Mouse (Mus musculus) lung, postnatal 0 days (tissue): ENCODE results near the gene Ifit3. TPM values are rescaled to one million over a fixed set of nuclear protein-coding genes. Genes with fewer than 3 reads are reported as not detected.
"Not testable (repeated sequence)": the region's sequence is repeated elsewhere in the genome, so short reads cannot be mapped to it uniquely, and the experiment has no call there.

Experiments
- ATAC-seq: fragments of 200-750 bp; cut with Nextera tagmentation; 2 replicates; pipeline ENCODE4 v1.8.0; 2017; ENCODE audit warnings: moderate library complexity
- DNase-seq: peaks from one replicate; pipeline ENCODE4 v3.0.0-alpha.2; 2016; ENCODE audit warnings: low spot score
- H3K27ac ChIP-seq: fragments of 300-500 bp; sonication (generic); 2 replicates; pipeline ENCODE4 v1.5.1; 2014; ENCODE audit warnings: antibody characterized with exemption, mild to moderate bottlenecking, low read length, mixed read lengths
- H3K27me3 ChIP-seq: fragments of 300-500 bp; sonication (generic); replicated peaks from 2 replicates; pipeline ENCODE4 v1.6.1; 2014; ENCODE audit warnings: low read length, mixed read lengths; ENCODE audit not compliant: insufficient read depth
- H3K36me3 ChIP-seq: fragments of 300-500 bp; sonication (generic); 2 replicates; pipeline ENCODE4 v1.6.1; 2014; ENCODE audit warnings: low read length, mixed read lengths; ENCODE audit not compliant: insufficient read depth
- H3K4me1 ChIP-seq: fragments of 300-500 bp; sonication (generic); 2 replicates; pipeline ENCODE4 v1.6.1; 2014; ENCODE audit warnings: antibody characterized with exemption, low read depth, low read length, mixed read lengths; ENCODE audit not compliant: insufficient read depth
- H3K4me2 ChIP-seq: fragments of 300-500 bp; sonication (generic); replicated peaks from 2 replicates; pipeline ENCODE4 v1.6.1; 2014; ENCODE audit warnings: low read depth, mild to moderate bottlenecking, low read length, moderate library complexity, mixed read lengths
- H3K4me3 ChIP-seq: fragments of 300-500 bp; sonication (generic); 2 replicates; pipeline ENCODE4 v1.5.1; 2014; ENCODE audit warnings: low read depth, low read length
- H3K9ac ChIP-seq: fragments of 300-500 bp; sonication (generic); replicated peaks from 2 replicates; pipeline ENCODE4 v1.6.1; 2014; ENCODE audit warnings: low read depth, mild to moderate bottlenecking
- H3K9me3 ChIP-seq: fragments of 300-500 bp; sonication (generic); 2 replicates; pipeline ENCODE4 v1.6.1; 2016; ENCODE audit warnings: low read length, mixed read lengths
- CTCF ChIP-seq: IDR thresholded peaks from 2 replicates; pipeline ENCODE4 v1.5.1; 2016; ENCODE audit warnings: antibody characterized with exemption, mild to moderate bottlenecking
- EP300 ChIP-seq: IDR thresholded peaks from 2 replicates; pipeline ENCODE4 v1.6.1; 2016; ENCODE audit warnings: antibody characterized with exemption, mild to moderate bottlenecking, control low read depth
- WGBS: fragments of 180-500 bp; shearing (Covaris S2); extraction: QIAGEN DNeasy Blood & Tissue Kit; methylation state at CpG from one replicate; pipeline ENCODE4 v1.1.7; 2014; 5-methylcytosine and 5-hydroxymethylcytosine counted together
- polyA plus RNA-seq: library from polyadenylated mRNA; unstranded; fragments of >200 nt; fragmentation: Nextera tagmentation; extraction: Ambion mirVana; gene quantifications from 2 replicates; pipeline ENCODE4 v1.2.1, GENCODE M21; 2015

Gene Ifit3
- 7.1 and 9.6 TPM in 2 replicates for polyA plus RNA-seq

DNA sequence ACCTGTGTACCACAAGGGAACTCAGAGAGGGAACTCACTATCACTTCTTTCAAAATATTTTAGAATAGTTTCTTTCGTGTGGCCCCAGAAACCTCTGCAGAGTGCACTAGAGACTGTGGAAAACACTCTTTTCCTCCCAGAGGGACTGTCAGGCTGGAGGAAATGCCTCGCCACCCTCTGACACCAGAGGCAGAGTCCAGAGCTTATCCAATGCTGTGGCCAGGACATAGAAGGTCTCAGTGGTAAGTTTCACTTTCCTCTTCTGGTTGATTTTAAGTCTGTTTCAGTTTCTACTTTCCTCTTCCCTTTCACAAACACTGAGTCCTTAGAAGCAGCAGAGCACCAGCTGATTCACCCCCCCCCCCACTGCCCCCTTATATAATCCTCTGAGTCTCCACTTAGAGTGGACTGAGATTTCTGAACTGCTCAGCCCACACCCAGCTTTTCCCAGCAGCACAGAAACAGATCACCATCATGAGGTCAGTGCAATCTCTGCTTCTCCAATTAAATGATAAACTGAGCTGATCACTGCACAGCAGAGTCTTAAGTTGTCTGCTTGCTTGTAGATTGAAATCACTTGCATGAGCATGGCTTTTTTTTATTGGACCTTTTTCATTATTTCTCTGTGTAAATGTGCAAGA is at the start of gene Ifit3:
TSS of gene Ifit3 (plus strand) at position 406 of the 641 bp plus-strand sequence.
- peak; percentile 85 for ATAC-seq
- H3K9ac ChIP-seq, H3K9me3 ChIP-seq, H3K4me1 ChIP-seq, H3K27me3 ChIP-seq, H3K27ac ChIP-seq, DNase-seq, H3K36me3 ChIP-seq, H3K4me2 ChIP-seq, H3K4me3 ChIP-seq: not testable (repeated sequence)
- 23% methylated on average over 2 of the region's 2 CpGs for WGBS

DNA sequence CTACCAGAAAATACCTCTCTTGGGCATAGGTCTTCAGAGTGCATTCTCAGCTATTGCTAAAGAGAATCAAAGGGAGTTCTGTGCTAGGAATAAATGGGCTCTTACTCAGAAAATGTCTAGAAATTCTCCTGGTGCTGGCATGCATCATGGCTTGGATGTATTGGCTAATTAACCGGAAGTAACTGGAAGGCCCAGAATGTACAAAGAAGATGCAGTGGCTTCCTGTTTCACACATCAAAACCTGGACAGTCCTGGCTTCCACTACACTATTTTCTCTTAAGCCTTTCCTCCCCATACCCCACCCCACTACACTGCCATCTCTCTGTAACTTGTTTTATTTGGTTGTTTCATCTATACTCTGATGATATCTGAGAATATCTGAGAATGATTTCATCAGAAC is 43.9 kb upstream of the Ifit3 start:
- TF ChIP-seq CTCF, result no peak
- no peak for TF ChIP-seq EP300
- Histone ChIP-seq H3K4me1 (no peaks in the 10 kb centered on the region), H3K9ac (no peak overlapping the region), H3K27ac (no peak overlapping the region), H3K27me3 (no peaks in the 10 kb centered on the region), H3K9me3 (no peaks in the 10 kb centered on the region), H3K36me3 (no peaks in the 10 kb centered on the region), H3K4me3 (no peak overlapping the region), H3K4me2 (no peak overlapping the region)
- no peak for DNase-seq
- ATAC-seq, result no peak
- WGBS, result 68% methylated on average over 1 of the region's 1 CpGs

DNA sequence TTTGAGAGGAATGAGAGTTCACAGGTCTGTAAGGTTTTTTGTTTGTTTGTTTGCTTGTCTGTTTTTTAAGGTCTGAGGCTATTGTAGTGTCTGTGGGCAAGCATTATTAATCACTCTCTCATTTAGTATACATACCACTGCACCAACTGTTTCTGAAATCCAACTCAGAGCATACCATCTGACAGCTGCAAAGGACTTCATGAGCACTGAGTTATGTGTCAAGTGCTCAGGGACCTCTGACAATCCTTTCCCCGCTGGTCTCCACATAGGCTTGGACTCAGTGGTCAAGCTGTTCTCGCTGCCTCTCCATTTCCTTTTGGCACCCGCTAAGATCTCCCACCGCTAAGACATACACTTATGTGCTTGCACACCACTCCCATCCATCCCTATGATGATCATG is 37.1 kb upstream of the Ifit3 start:
- DNase-seq (no peak), ATAC-seq (no peak)
- WGBS, result 82% methylated on average over 4 of the region's 4 CpGs
- no peak overlapping the region for H3K27ac ChIP-seq
- H3K9ac ChIP-seq, result no peak overlapping the region
- H3K4me2 ChIP-seq, result no peak overlapping the region
- no peaks in the 10 kb centered on the region for H3K4me1 ChIP-seq
- no peaks in the 10 kb centered on the region for H3K9me3 ChIP-seq
- TF ChIP-seq CTCF, result no peak
- TF ChIP-seq EP300, result no peak
- no peak overlapping the region for H3K4me3 ChIP-seq
- no peaks in the 10 kb centered on the region for H3K36me3 ChIP-seq
- H3K27me3 ChIP-seq, result no peaks in the 10 kb centered on the region

DNA sequence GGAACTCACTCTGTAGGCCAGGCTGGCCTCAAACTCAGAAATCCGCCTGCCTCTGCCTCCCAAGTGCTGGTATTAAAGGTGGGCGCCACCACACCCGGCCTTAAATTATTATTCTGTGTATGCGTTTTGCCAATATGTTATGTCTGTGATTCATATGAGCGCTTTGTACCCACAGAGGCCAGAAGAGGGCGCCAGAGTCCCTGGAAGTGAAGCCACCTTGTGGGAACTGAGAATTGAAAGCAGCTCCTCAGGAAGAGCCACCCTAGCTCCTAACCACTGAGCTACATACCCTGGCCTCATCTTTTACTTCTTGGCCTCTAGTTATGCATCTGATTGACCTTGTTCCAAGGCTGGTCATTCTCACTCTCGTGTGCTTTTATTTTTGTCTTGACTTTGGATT is 35.4 kb upstream of the Ifit3 start:
- H3K4me1 ChIP-seq, result peaks cover 6% of the 10 kb centered on the region
- no peak overlapping the region for H3K9ac ChIP-seq
- no peaks in the 10 kb centered on the region for H3K9me3 ChIP-seq
- TF ChIP-seq CTCF, result peak; percentile 89
- no peak for TF ChIP-seq EP300
- DNase-seq, result peak; percentile 89
- ATAC-seq, result no peak
- H3K27ac ChIP-seq, result no peak overlapping the region
- no peaks in the 10 kb centered on the region for H3K36me3 ChIP-seq
- H3K4me2 ChIP-seq, result no peak overlapping the region
- no peak overlapping the region for H3K4me3 ChIP-seq
- 33% methylated on average over 7 of the region's 7 CpGs for WGBS
- H3K27me3 ChIP-seq, result no peaks in the 10 kb centered on the region

DNA sequence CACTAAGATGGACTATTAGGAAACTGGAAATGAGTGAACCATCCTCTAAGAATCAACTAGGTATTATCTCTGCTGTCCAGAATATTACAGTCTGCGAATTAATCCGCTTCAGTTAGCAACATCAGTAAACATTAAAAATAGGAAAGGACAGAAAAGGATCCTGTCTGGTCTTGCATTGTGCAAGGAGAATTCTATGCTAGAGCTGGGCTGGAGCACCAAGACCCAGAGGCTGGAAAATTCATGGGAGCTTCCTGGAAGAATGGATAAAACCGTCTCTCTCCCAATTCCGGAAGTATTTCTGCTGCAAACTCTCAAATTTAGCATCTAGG is 33.2 kb upstream of the Ifit3 start:
- Histone ChIP-seq H3K27me3 (no peaks in the 10 kb centered on the region), H3K4me3 (peak overlapping the region; percentile 48), H3K4me1 (peaks cover 6% of the 10 kb centered on the region), H3K4me2 (peak overlapping the region; percentile 65), H3K9ac (no peak overlapping the region), H3K36me3 (no peaks in the 10 kb centered on the region), H3K9me3 (no peaks in the 10 kb centered on the region; the same call in 1 of the 2 replicates), H3K27ac (peak overlapping the region; percentile 68; the same call in 1 of the 2 replicates)
- TF ChIP-seq EP300, result no peak
- TF ChIP-seq CTCF, result no peak
- ATAC-seq, result no peak
- no peak for DNase-seq
- WGBS, result 35% methylated on average over 4 of the region's 4 CpGs

DNA sequence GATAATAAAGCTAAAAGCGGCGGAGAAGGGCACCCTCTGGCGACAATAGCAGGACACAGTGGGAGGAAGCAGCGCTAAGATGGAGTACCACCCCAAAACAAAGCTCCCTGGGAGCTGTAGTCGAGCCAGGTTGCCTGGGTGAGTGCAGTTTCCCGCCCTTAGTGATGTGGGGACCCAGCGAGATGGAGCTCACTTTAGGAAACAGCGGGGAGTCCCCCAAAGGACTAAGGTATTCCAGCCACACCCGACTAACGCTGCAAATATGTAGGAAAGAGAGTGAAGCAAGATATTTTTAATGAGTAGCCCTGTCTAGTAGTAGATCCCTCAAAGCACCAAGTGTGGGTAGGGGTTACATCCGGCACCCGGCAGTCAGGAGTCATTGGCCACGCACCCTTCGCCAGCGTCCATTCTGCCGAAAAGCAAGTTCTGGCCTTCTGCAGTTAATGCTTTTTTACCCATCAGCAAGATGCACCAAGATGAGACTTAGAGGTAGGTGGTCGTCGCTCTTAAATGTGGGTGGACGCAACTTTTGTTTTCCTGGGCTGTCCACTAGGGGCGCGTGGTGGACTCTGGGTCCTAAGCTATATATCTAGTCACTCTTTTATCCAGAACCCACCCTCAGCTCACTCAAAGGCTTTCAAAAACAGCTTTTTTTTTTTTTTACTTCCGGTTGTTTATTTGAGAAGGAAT is 32.7 kb upstream of the Ifit3 start, which contains the start of gene Ifit2:
TSS of gene Ifit2 (plus strand) at position 161 of the 690 bp plus-strand sequence.
- Histone ChIP-seq H3K36me3 (no peaks in the 10 kb centered on the region), H3K9me3 (no peaks in the 10 kb centered on the region; the same call in 1 of the 2 replicates), H3K27me3 (no peaks in the 10 kb centered on the region), H3K27ac (peak within 1 kb of the TSS; percentile 68), H3K4me3 (peak within 1 kb of the TSS; percentile 48), H3K4me1 (peaks cover 6% of the 10 kb centered on the region), H3K4me2 (peak within 1 kb of the TSS; percentile 65), H3K9ac (no peak within 1 kb of the TSS)
- peak; percentile 86 for ATAC-seq
- DNase-seq, result peak; percentile 92
- TF ChIP-seq CTCF (peak; percentile 73), EP300 (no peak)
- WGBS, result under 1% methylated on average over 22 of the region's 22 CpGs
